Mouse (Mus musculus): ENCODE data around the gene Id2.

Id2 gene

DNA sequence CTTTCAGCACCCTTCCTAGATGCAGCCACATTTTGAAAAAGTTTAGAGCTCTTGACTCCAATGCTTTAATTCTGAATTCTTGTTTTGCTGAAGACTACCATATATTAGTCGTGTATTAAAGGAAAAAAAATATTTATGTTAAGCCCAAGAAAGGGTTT, at the start of gene Id2:
Id2 (minus strand) TSS at position 89 of the 158 bp plus-strand sequence.
- in situ Hi-C loops (cut with MboI): loop anchor here (10.0 to 25.0 kb wide), 2 partner anchors 318 to 790 kb away; no protein-coding TSS in a partner anchor

DNA sequence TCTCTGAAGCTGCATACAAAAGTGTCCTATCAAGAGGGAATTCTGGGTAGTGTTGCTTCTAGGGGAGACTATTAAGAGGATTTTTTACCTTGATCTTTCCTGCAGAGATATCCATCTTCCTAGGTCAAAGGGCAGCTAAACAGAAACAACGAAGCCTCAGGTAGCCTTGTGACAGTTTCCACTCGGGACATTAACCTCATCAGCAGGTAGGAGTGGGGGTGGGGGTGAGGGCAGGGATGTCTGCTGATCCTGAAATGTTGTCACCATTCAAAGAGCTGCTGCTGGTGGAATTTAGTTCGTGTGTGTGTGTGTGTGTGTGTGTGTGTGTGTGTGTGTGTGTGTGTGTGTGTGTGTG, 48.4 kb upstream of the Id2 start:
- in situ Hi-C loops (cut with MboI): no loop called here

DNA sequence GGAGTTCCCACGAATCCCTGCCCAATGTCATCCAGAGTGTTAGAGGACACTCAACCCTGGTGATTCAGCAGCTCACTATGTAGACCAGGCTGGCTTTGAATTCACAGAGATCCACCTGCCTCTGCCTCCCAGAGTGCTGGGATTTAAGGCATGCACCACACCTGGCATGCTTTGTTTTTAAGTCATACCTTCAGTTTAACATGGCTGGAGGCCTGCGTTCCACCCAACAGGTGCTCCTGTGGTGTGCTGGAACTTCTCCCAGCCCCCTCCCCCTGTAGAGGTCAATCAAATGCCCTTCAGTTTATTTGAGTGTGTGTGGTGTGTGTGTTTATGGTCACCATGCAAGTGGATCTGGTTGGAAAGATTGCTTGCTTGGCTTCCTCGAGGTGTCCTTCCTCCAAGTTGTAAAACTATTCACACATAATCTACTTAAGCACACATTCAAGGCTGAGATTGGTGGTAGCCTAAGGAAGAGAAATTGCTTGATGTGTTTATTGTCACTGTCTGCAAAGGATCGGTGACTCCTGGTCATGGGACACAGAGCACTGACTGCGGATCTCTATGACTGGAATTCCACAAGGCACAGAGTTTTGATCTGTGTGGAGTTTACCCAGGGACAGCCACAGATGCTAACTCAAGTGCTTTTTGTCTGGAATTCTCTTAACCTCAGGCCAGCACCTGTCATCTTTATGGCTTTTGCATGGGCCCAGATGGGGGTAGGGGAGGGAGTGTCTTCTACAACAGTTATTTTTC, 47.8 kb upstream of the Id2 start:
- in situ Hi-C loops (cut with MboI): no loop called here

DNA sequence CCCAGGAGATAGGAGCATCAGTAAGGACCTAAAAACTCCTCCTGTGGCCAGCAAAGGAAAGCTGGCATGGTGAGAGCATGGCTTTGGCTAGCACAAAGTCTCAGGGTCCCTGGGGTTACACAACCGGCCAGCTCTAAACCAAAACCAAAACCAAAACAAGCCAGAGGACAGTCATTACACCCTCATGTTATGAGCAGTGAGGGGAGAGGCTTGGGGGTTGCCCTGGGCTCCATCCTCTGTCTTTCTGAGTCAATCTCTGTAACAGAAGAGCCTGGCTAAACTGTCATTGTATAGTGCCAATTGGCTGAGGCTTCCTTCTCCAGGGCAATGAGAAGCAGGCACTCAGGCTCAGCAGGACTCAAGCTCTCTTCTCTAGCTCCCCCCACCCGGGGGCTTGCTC, 46.6 kb upstream of the Id2 start:
- in situ Hi-C loops (cut with MboI): no loop called here

DNA sequence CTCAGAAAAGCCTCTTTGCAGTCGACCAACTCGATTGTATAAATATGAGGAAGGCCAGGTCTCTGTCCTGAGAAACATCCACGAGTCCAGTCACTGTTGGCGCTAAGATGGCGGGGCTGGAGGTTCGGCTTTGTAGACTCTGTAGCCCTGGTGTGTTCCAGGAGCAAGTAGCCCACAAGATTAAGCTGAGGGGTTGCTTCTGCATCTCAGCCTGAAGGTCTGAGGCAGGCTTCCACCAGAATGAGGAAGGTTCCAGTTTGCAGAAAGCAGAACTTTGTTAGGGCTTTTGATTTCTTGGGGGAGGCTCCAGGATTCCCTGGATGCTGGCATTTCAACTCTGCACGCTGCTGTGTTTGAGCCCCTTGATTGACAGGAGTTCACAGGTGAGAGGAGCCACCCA, 45.3 kb upstream of the Id2 start:
- in situ Hi-C loops (cut with MboI): no loop called here

DNA sequence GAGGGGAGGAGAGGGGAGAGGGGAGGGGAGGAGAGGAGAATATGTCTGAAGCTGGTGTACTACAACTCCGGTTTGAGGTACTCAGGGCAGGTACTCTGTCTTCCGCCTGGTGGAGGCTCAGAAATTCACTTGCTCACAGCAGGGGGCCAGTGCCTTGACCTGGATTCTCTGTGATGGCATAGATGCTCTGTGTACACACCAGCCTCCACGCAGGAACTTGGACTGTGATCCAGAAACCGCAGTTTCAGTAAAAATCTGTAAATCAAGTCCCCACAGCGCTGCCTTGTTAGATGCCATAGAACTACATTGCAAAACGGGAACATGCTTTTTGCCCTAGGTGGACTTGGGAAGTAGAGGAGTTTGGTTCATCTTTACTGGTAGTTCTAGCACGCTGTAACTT, 44.4 kb upstream of the Id2 start:
- in situ Hi-C loops (cut with MboI): no loop called here

DNA sequence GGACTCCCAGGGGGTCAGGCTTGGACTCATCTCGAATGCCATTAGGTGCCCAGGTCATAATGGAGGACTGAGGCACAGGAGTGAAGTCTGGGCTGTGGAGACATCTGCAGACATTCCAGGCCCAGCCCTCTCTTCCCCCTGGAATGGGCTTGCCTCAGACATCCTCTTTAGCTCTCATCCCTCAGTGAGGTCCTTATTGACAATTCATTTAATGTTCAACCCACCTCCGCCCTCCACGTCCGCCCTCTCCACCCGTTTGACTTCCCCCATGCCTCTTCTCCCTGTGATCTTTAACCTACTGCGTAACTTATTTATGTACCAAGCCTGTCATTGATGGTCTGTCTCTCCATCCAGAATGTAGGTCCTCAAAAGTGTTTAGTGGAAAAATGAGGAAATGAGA, 43.2 kb upstream of the Id2 start:
- in situ Hi-C loops (cut with MboI): no loop called here

DNA sequence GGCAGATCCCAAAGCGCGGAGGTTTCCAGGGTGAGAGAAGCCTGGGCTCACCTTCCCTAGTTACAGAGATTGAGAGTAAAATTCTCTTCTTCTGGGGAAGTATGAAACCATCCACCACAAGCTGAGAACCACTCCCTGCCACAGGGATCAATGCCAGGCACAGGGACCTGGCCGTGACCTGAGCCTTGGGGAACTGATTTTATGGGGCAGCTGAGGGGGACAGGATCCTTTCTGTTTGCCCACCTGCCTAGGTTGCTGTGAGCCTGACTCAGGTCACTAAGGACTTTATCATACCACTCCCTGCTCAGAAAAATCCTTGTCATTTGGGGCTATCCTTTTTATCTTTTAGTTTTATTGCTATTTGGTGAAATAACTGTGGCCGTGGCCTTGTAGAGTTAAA, 41.7 kb upstream of the Id2 start:
- in situ Hi-C loops (cut with MboI): no loop called here

DNA sequence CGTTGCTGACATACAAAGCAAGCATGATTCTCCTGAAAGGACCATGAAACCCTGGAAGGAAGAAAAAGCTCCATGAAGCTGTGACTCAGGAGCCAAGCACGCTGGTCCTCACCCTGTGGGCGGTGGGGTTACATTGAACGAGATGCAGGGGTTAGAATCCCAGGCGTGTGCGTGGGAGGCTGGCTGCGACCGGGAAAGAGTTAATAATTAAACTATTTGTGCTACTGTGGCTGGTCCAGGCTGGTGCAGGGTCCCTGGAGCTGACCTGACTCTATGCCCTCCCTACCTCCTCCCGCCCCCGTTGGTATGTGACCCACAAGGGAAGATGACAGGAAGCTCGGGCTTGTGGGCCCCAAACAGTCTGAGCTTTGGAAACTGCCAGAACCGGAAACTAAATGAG, 35.1 kb upstream of the Id2 start:
- in situ Hi-C loops (cut with MboI): no loop called here

DNA sequence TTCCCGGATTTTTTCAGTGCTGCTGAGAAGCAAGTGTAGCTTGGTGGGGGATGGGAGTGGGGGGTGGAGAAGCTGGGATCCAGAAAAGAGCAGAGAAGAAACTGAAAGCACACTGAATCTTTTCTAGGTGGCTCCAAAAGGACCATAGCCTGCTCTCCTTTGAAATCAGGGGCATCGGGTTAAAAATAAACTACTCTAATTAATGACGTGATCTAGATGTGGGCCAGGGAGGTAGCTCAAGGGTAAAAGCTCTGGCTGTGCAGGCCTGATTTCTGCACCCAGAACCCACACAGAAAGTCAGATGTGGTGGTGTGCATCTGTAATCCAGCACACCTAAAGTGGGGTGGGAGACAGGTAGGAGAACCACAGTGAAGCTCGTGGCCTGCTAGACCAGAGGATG, 30.7 kb upstream of the Id2 start:
- in situ Hi-C loops (cut with MboI): no loop called here

DNA sequence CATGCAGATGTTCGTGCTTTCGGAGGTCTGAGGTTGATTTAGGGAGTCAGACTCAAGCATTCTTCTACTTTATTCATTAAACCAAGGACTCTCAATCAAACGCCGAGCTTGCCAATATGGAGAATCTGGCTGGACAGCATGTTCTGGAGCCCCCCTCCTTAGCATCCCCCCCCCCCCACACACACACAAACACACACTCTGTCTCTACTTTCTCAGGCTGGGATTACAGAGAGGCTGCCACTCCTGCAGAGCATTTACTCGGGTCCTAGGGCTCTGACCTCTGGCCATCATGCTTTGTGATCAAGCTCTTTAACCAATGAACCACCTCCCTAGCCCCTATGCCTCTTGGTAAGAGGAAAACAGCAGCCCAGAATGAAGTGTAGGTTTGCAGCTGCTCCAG, 29.3 kb upstream of the Id2 start:
- in situ Hi-C loops (cut with MboI): no loop called here

DNA sequence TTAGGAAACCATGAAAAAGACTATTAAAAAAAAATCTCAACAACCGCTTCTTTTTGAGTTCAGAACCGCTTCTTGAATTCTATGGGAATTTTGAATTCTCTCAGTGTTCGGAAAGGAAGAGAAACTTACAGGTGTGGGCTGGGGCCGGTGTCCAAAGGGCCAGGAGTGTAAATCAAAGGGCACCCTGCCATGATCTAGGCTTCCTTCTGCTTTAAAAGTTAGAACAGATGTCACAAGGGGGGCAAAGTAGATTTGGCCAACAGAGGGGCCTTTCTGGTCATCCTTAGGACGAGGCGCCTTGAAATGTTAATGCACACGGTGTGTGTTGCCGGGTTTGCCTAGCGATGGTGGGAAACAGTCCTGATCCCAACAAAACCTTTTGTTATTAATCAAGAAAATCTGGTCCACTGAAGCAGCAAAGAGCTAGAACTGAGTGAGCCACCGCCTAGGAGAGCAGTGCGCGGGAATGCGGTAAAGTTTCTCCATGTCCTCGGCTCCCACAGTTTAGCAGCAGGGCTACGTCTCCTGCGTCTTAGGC, 28.4 kb upstream of the Id2 start:
- in situ Hi-C loops (cut with MboI): no loop called here

DNA sequence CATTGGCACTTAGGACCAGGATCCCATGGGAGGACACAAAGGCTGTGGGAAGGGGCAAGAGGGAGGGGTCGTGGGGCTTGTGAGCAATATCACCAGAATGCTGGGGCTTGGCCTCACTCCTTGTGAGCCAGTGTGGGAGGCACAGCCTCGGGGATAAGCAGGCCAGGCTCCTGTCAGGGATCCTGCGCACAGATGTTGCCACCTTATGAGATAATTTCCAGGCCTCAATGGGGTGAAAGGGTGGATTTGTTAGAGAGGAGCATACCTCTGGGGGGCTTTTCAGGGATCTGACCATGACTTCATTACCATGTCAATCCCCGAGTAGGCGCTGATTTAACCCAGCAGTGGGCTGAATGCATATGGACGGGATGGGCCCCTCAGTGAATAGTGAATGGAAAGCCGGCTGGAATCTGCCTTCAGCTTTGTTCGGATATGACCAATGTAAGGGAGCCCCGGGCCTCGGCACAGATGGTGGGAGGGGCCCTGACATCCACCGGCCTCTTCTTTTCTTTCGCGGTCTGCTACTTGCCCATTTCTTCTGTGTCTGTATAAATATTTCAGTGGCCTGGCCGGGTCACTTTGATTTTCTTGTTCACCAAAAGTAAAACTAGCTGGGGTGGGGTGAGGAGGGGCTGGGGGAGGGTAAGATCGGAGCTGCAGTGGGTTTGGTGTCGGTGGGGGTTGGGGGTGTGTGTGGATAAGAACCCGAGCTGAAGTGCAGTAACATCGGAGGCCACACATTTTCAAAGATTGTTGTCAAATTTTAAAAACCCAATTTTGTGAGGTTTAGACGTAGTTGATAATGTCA, 27.7 kb upstream of the Id2 start:
- in situ Hi-C loops (cut with MboI): no loop called here

DNA sequence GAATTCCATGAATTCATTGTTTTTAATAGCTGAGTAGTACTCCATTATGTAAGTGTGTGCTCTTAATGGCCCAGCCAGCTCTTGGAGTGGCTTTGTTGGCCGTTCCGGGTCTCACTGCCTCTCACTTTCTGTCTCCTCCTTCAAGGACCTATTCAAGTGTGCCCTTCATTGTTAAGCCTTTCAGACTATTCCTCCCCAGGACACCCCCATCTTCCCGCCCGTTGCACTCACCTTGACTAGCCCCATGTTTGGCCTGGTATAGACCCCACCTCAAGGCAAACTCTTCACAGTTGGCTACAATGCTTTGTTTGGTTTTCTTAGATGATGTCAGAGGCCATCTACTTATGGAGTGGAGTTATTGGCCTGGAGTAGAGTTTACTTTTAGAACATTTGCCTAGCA, 23.8 kb upstream of the Id2 start:
- in situ Hi-C loops (cut with MboI): no loop called here

DNA sequence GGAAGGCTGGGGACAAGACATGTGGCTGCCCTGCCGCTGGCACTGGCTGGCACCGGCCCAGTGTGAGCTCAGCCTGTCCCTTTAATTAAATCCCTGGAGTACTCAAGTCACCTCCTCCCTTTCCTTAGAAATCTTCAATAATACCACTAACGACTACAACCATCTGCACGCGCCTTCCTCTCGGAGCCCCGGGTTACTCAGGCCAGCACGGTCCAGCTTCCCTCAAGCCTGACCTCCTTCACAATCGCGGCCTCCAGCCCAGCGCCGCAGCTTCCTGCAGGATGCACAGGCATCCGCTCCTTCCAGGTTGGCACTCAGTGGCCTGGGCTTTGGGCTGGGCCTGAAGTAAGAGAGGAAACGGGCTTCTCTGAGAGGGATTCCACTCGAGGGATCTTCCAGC, 22.3 kb upstream of the Id2 start:
- in situ Hi-C loops (cut with MboI): no loop called here

DNA sequence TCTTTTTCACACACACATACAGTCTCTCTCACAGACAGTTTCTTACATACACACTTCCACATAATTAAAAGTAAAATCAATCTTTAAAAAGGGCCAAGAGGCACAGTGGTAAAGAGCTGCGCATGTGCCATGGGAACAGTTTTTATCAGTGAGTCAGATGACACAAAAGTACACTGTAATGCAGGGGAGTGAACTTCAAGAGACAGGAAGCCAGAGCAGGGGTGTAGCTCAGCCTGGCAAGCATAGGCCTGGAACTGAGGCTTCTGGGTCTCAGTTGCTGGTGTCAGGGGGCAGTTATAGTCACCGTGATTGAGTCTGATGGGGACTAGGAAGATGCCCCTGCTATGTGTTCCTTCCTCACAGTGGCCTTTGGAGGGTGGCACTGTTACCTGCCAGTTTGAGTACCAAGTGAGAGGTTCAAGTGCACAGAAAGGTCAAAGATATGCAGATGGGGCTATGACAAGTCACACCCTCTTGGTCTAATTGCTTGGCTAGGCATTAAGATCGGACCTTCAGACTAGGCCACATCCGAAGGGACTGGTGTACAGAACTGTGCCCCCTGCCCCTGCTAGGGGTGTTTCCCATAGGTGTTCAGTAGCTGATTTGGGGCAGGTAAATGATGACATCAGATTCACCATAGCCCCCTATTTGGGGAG, 21.0 kb upstream of the Id2 start:
- in situ Hi-C loops (cut with MboI): no loop called here

DNA sequence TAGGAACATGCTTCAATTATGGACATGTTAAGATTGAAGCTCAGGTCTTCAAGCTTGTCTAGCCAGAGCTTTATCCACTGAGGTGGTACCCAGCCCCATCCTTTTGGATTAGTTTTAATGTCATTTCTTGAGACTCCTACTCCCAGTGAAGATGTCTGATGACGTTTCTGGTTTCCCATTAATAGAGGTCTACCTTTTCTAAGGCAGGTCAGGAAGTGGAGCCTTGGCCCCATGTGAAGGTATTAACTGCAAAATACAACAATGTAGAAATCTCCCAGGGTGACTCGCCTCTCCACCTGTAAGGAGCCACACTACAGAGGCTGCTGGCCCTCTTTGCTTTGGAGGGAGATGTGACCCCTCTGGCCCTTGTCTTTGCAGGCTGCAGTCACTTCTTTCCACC, 19.2 kb upstream of the Id2 start:
- in situ Hi-C loops (cut with MboI): no loop called here

DNA sequence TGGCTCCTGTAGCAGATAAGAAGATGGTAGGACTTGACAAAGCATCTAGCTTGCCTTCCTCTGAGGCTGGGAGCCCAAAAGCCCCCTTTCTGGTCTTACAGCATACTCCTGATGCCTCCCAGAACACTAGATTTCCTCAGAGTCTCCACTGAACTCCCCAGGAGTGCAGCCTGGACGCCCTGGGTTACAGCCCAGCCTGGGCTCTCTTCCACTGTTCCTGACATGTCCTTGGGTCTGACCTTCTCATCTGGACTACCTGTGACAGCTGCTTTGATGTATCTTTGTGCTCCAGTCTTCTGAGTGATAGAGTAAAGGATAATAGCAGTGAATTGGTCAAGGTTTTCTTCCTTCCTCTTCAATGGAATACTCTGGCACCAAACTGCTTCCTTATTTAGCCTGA, 17.5 kb upstream of the Id2 start:
- in situ Hi-C loops (cut with MboI): no loop called here

DNA sequence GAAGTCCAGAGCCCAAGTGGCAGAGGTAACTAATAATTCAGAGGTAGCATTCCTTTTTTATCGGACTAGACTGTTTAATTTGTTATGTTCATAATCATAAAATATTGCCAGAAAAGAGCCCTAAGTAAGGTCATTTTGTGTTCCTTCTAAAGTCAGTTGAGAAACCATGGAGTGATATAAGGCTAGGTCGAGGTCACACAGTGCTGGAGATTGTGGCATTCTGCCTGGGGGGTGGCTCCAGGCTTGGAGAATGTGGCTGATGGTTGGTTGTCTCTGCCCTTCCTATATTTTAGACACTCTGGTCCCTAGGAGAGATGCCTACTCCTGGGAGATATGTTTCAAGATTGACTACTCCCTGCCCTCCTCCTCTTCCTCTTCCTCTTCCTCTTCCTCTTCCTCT, 16.4 kb upstream of the Id2 start:
- in situ Hi-C loops (cut with MboI): no loop called here

DNA sequence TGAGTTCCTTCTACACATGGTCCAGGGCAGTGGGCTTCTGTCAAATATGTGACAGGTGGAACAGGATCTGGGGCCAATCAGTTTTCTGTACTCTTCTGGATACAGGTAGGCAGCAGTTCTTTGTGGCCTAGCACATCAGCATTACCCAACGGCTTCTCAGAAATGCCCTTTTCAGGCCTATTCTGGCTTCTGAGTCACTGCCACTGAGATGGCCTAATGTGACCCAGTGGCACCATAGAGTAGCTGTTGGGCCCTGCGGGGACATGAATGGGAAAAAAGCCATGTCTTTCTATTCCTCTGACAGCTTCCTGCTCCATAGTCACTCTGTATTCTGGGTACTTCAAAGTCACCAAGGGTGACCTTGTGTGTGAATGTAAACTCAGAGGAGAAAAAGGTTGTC, 15.9 kb upstream of the Id2 start:
- in situ Hi-C loops (cut with MboI): no loop called here

DNA sequence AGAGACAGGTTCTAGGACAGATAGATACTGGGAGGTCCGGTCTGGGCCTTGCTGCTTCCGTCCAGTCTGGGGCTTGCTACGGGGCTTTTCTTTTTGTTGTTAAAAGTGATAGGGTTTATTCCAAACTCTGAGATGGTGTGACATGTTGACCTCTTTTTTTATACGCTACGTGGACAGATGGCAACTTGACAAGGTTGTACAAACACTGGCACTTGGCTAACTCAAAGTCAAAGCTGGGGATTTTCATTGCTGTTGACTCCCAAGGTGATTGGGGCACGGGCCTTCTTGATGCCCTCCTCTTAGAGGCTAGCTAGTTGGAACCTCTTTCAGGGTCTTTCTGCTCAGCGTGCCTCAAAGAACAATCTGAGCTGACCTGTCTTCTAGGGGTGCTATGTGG, 13.7 kb upstream of the Id2 start:
- in situ Hi-C loops (cut with MboI): no loop called here

DNA sequence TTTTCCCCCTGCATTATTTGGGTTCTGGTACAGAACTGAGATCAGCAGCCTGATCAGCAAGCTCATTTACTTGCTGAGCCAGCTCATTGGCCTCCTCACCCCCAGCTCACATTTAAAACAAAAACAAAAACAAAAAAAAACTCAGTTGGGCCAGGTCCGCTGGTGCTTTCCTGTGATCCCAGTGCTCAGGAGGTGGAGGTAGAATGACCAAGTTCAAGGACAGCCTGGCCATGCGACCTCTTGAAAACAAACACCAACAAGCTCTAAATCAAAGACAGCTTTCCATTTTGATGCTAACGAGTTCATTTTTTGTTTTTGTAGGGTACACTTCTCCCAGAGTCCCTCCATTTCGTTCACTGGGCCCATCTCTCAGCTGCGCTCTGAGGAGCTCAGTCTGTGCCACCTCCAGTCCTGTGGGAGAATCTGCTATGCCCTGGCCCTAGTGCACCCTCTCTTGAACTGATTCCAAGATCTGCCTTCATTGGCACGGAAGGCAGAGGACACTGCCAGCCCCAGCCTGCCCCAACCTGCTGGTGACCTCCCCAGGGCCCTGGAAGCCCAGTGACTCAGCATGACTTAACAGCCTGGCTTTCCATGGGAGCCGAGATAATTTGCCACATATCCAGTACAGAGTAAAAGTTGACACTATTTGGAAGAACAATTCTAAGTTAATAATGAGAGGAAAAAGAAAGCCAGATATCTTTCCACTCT, 13.2 kb upstream of the Id2 start:
- in situ Hi-C loops (cut with MboI): no loop called here

DNA sequence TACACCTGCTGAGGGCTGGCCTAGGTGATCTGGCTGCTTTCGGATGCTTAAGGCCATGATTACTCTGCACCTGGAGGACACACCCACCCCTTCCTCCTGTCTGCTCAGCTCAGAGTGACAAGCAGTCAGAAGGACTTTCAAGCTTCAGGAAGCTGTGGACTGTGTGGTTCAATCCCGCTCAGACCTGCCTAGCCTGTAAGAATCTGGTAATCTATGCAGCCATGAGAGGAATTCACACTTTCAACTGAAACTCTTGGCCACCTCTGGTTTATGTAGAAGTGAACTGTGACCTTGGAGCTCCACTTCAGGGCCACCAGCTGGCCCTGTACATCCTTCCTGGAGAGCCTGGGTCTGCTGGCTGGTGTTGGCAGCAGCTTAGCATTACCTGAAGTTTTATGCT, 11.9 kb upstream of the Id2 start:
- in situ Hi-C loops (cut with MboI): no loop called here

All from mature B cell (primary cell).